Mouse (Mus musculus) cortical plate, adult 2 months (tissue): ENCODE data around the gene Hmox1.

Experiments
- CTCF ChIP-seq: fragments of 200-500 bp; IDR thresholded peaks from 2 replicates; pipeline ENCODE4 v1.5.1; 2011; ENCODE audit warnings: mild to moderate bottlenecking, control low read depth, low read length; ENCODE audit not compliant: insufficient read depth; ENCODE audit errors: extremely low read depth
- POLR2A ChIP-seq: fragments of 200-500 bp; IDR thresholded peaks from 2 replicates; pipeline ENCODE4 v1.6.1; 2011; ENCODE audit warnings: mild to moderate bottlenecking, low read length, control low read depth; ENCODE audit not compliant: insufficient read depth; ENCODE audit errors: extremely low read depth

- TF ChIP-seq POLR2A = no peak
- TF ChIP-seq CTCF = no peak
Measured at GRCm38 (mm10) chr8:75134603-75135391, 41.4 kb downstream of the Hmox1 start.
